Mouse (Mus musculus) G1E (cell line): Measurements from ENCODE around the gene Auts2. TPM values are rescaled to one million over a fixed set of nuclear protein-coding genes. Genes with fewer than 3 reads are reported as not detected.

Source experiments
- ATAC-seq: 2 replicates; pipeline ENCODE4 v1.8.0; 2016; ENCODE audit warnings: mild to moderate bottlenecking; ENCODE audit not compliant: insufficient number of reproducible peaks, poor library complexity, low FRiP score, severe bottlenecking; ENCODE audit errors: extremely low read depth
- DNase-seq: peaks from one replicate; pipeline ENCODE4 v3.0.0; 2012; ENCODE audit warnings: low spot score
- H3K27me3 ChIP-seq: 2 replicates; pipeline ENCODE4 v1.6.1; 2012; ENCODE audit warnings: mild to moderate bottlenecking, low read length, inconsistent platforms; ENCODE audit not compliant: insufficient read depth
- H3K36me3 ChIP-seq: replicated peaks from 2 replicates; pipeline ENCODE3; 2012; ENCODE audit warnings: mild to moderate bottlenecking, inconsistent platforms
- H3K4me1 ChIP-seq: 2 replicates; pipeline ENCODE4 v1.6.1; 2012; ENCODE audit warnings: low read depth, low read length, inconsistent platforms, mixed read lengths; ENCODE audit not compliant: insufficient read depth
- H3K4me3 ChIP-seq: 2 replicates; pipeline ENCODE4 v1.5.1; 2012; ENCODE audit warnings: low read depth, mild to moderate bottlenecking, inconsistent platforms, low read length, moderate library complexity, mixed read lengths
- H3K9me3 ChIP-seq: replicated peaks from 2 replicates; pipeline ENCODE4 v1.6.1; 2012; ENCODE audit warnings: inconsistent platforms
- CTCF ChIP-seq: IDR thresholded peaks from 2 replicates; pipeline ENCODE4 v1.5.1; 2012; ENCODE audit warnings: low read depth, low read length, inconsistent platforms, mixed read lengths
- GATA1 ChIP-seq: IDR thresholded peaks from 2 replicates; pipeline ENCODE4 v1.6.1; 2012; ENCODE audit warnings: borderline replicate concordance, low read length, inconsistent platforms, mixed read lengths
- GATA2 ChIP-seq: IDR thresholded peaks from 2 replicates; pipeline ENCODE4 v1.6.1; 2012; ENCODE audit warnings: low read depth, low read length, inconsistent platforms, borderline replicate concordance
- POLR2AphosphoS5 ChIP-seq: IDR thresholded peaks from 2 replicates; pipeline ENCODE4 v1.6.1; 2012; ENCODE audit warnings: low read depth, low read length, inconsistent platforms; ENCODE audit not compliant: insufficient replicate concordance
- TAL1 ChIP-seq: conservative IDR thresholded peaks from 2 replicates; pipeline ENCODE4 v1.6.1; 2012; ENCODE audit warnings: low read depth, low read length, inconsistent platforms, mixed read lengths
- polyA plus RNA-seq: library from polyadenylated mRNA; stranded (reverse); fragments of >175 nt; gene quantifications from 2 replicates; pipeline ENCODE4 v1.2.3, GENCODE M21; 2012
- total RNA-seq, 2 experiments: library from RNA; stranded (forward) in 1 of 2; stranded (reverse) in 1 of 2; fragments of 200-1000 nt in 1 of 2; fragments of >200 nt in 1 of 2; fragmentation: Nextera tagmentation in 1 of 2; gene quantifications; 2 replicates each; pipeline ENCODE4 v1.2.3; 2014 to 2017

Auts2 gene
- total and polyA plus RNA-seq, 3 experiments, result 0.09 to 1.3 (median 0.90) TPM

DNA sequence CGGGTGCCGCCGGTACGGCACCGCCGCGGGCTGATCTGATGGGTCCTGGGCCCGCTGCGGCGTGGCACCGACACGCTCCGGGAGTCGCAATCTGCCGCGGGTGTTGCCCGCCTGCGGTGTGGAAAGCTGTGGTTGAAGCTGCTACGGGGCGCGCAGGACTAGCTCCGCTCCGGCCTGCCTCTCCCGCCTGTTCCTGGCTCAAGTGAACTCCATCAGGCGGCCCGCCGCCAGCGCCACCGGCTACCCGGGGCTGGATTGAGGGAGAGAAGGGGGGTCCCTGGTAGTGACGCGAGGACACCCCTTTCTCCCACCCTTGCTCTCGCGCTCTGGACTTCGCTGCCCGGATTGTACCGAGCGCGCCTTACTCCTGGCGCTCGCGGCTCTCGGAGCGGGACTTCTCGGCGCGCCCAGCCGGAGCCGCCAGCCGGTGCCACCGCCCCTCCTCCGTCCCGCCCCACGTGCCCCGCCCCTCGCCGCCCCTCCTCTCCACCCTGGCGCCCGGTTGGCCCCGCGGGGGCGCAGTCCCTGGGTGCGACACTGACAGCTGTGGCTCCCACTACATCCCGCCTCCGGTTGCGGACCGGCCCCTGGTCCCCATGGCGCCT, 1004.7 kb downstream of the Auts2 start:
- no peak for ATAC-seq
- DNase-seq, result no peak
- TF ChIP-seq POLR2AphosphoS5 (no peak), GATA2 (no peak), TAL1 (no peak), CTCF (no peak), GATA1 (no peak)

DNA sequence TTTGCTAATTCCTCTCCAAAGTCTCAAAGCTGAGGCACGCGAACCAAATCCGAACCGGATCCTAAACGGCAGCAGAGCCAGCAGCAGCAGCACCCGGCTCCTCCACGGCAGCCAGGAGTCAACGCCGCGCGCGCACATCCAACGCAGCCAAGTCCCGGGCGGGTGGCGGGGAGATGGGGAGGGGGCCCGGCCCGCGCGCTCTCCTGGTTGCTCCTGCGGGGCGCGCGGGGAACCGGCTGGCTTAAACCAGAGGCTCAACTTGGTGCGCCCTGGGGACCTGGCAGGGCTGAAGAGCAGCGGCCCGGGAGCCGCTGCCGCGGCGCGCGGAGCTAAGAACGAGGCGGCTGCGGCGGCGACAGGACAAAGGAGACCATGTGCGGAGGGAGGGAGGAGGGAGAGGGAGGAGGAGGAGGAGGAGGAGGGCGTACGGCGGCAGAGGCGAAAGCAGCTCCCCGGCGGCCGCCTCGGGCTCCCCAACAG, 1005.3 kb downstream of the Auts2 start:
- peak overlapping the region; percentile 4; the same call in 1 of the 2 replicates for H3K4me3 ChIP-seq
- TF ChIP-seq GATA1 (no peak), GATA2 (no peak), POLR2AphosphoS5 (no peak), CTCF (no peak), TAL1 (no peak)
- no peak for ATAC-seq
- no peak for DNase-seq
- peaks cover 37% of the 10 kb centered on the region for H3K9me3 ChIP-seq
- no peaks in the 10 kb centered on the region for H3K36me3 ChIP-seq
- no peaks in the 10 kb centered on the region for H3K4me1 ChIP-seq
- no peaks in the 10 kb centered on the region for H3K27me3 ChIP-seq

More for the DNA sequence above, 1004.7 kb downstream of the Auts2 start:
- Histone ChIP-seq H3K4me3 (peak overlapping the region; percentile 4; the same call in 1 of the 2 replicates), H3K36me3 (no peaks in the 10 kb centered on the region), H3K9me3 (peaks cover 37% of the 10 kb centered on the region), H3K4me1 (no peaks in the 10 kb centered on the region), H3K27me3 (no peaks in the 10 kb centered on the region)

DNA sequence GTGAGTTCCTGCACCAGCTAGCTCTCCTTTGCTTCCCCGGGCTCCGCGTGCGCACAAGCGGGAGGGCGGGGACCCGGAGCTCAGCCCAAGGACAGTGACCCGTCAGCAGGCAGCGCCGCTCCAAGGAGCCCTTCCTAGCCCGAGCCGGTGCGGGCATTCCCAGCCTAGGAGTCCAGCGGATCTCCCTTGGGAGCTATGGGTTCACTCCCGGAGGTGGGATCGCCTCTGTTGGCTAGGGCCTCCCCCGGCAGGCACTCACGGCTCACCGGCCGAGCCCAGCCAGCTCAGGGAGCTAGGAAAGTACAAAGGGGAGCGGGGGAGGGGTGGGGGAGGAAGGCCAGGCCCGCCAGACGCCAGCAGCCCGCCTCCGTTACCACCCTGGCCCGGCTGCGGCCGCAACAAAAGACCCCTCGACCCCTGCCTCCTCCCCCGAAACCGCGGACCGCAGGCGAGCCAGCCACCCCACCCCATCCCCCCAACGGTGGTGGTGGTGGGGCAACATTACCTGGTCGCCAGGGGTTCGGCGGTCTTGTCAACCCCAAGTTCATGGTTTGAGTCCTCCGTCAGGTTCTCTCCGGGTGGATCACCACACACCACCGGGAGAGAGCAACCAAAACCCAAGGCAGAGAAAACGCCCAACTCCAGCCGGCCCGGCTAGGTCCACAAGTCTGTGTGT, 1005.9 kb downstream of the Auts2 start:
- Histone ChIP-seq H3K9me3 (peaks cover 36% of the 10 kb centered on the region), H3K36me3 (no peaks in the 10 kb centered on the region), H3K4me1 (no peaks in the 10 kb centered on the region), H3K4me3 (no peak overlapping the region; the same call in 1 of the 2 replicates), H3K27me3 (no peaks in the 10 kb centered on the region)
- ATAC-seq, result no peak
- TF ChIP-seq POLR2AphosphoS5 (no peak), TAL1 (no peak), GATA1 (no peak), GATA2 (no peak), CTCF (no peak)
- no peak for DNase-seq

DNA sequence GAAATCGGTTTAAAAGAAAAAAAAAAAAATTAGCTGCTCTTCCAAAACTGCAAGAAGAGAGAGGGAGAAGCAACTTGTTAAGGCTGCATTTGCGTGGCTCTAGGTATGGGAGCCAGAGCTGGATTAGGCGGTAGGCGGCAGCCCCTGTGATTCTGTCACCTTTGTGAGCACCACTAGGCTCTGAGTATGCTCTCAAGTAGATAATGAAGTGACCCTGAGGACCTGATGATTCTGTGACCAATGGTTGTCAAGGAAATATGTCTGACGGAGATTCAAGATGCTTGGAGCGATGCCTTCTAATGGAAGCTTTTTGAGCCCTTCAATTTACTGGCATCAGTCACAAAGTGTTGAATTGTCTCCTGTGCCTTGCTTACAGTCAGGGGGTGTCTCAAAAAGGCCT, 1007.4 kb downstream of the Auts2 start:
- TF ChIP-seq GATA2, result no peak
- TF ChIP-seq CTCF, result no peak
- no peaks in the 10 kb centered on the region for H3K4me1 ChIP-seq
- no peak overlapping the region for H3K4me3 ChIP-seq
- DNase-seq, result no peak
- H3K36me3 ChIP-seq, result no peaks in the 10 kb centered on the region
- ATAC-seq, result no peak
- no peaks in the 10 kb centered on the region for H3K27me3 ChIP-seq
- H3K9me3 ChIP-seq, result peaks cover 46% of the 10 kb centered on the region

DNA sequence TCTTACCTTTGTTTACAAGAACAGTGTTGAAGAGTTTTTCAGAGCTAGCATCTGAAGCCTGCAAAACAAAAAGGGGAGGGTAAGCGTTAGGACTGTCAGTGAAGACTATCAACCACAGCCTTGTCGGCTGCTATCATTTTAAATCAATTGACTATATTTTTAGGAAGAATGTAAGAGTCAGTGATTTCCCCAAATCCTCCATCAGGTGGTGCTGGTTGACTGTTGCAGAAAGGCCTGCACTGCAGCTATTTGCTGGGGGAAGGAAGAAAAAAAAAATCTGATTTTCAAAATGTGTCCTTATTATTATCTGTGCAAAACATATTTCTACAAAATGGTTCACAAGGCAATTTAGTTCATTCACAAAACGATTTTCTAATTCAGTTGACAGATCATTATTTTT, 1009.3 kb downstream of the Auts2 start:
- no peaks in the 10 kb centered on the region for H3K36me3 ChIP-seq
- peaks cover 47% of the 10 kb centered on the region for H3K9me3 ChIP-seq
- no peaks in the 10 kb centered on the region for H3K27me3 ChIP-seq
- H3K4me3 ChIP-seq, result no peak overlapping the region
- TF ChIP-seq POLR2AphosphoS5, result no peak
- no peak for TF ChIP-seq GATA1
- TF ChIP-seq CTCF, result no peak
- no peak for TF ChIP-seq GATA2
- TF ChIP-seq TAL1, result no peak
- no peaks in the 10 kb centered on the region for H3K4me1 ChIP-seq
- ATAC-seq (no peak), DNase-seq (no peak)

DNA sequence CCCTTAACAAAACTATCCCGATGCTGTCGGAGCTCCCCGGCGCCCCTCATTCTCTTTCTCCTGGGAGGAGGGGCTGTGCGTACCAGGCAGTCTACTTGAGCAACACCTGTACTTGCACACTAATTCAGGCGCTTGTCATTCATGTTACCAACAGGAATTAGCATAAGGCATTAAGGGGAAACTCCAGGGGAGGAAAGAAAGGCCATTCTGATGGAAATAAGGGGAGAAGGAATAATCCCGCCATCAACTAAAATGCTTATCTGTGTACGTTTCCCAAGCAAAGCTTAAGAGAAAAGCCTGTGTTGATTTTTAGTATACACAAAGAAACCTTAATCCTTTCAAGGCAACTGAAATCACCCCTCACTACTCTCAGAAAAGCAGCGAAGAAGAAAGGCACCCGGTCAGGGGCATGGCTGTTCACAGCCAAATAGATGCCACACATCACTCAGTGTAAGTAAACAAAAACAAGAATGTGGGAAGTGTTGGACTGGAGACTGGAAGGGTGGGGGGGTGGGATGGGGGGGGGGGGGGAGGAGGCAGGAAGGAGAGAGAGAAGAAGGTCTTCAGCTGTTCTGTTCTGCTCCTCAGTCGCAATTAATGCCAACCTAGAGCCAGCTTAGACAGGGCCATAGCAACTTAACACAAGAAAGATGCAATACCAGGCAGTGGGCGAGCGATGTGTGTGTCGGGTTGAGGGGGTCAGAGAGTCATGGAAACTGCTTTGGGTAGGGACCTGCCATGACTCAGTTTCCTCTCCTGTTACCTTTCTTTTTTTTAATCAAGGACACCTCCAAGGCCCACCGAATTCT, 1011.2 kb downstream of the Auts2 start:
- Histone ChIP-seq H3K36me3 (no peaks in the 10 kb centered on the region), H3K4me1 (no peaks in the 10 kb centered on the region), H3K9me3 (peaks cover 34% of the 10 kb centered on the region), H3K27me3 (no peaks in the 10 kb centered on the region), H3K4me3 (no peak overlapping the region)
- TF ChIP-seq POLR2AphosphoS5 (no peak), CTCF (no peak), TAL1 (no peak), GATA1 (no peak), GATA2 (no peak)
- no peak for ATAC-seq
- DNase-seq, result no peak
